ENCODE assay signal across 29 mouse cellular contexts in the genomic region with DNA sequence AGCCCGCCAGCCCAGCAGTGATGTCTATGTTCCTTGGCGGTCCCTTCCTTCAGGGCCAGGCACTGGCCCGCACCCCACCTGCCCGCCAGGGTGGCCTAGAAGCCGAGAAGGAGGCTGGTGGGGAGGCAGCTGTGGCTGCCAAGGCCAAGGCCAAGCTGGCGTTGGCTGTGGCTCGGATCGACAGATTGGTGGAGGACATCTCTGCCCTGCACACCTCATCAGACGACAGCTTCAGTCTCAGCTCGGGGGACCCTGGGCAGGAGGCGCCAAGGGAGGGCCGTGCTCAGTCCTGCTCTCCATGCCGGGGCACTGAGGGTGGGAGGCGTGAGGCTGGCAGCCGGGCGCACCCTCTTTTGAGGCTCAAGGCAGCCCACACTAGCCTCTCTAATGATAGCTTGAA. TPM values are rescaled to one million over a fixed set of nuclear protein-coding genes. Genes with fewer than 3 reads are reported as not detected.
DNase-seq lines count a peak whose midpoint lies in the region; ATAC-seq lines count a peak whose summit lies in the region.
"Had no signal": no experiment of that assay in that cellular context is flagged by ENCODE, and none has a peak within 500 bp of the region (broad histone marks: within the 10 kb centered on the region; RNA-seq: fewer than 3 reads in every experiment).

No protein-coding gene starts in this region.

- no peak overlapping the region for H3K4me2 ChIP-seq in embryonic facial prominence, embryonic 12.5 days (replicated peaks)
- no peak overlapping the region for H3K4me2 ChIP-seq in neural tube, embryonic 13.5 days
- H3K4me2 ChIP-seq: embryonic facial prominence, embryonic 13.5 days; heart, embryonic 13.5 days; hindbrain, embryonic 14.5 days; limb, embryonic 15.5 days; liver, embryonic 13.5 days; neural tube, embryonic 15.5 days had no signal

- H3K9ac ChIP-seq in embryonic facial prominence, embryonic 12.5 days: 0 out of 2 replicates have a peak overlapping the region, but pooled peaks have one; percentile 4
- H3K9ac ChIP-seq in neural tube, embryonic 13.5 days: 0 out of 2 replicates have a peak overlapping the region, but pooled peaks have one; percentile 2
- H3K9ac ChIP-seq: forebrain, postnatal 0 days; heart, embryonic 13.5 days; hindbrain, embryonic 14.5 days; kidney, embryonic 15.5 days; limb, embryonic 15.5 days; liver, embryonic 13.5 days; neural tube, embryonic 15.5 days had no signal

- H3K36me3 ChIP-seq in embryonic facial prominence, embryonic 12.5 days: peaks cover 23% of the 10 kb centered on the region
- H3K36me3 ChIP-seq in embryonic facial prominence, embryonic 10.5 days (replicated peaks): peaks cover 77% of the 10 kb centered on the region
- H3K36me3 ChIP-seq in neural tube, embryonic 13.5 days: peaks cover 100% of the 10 kb centered on the region
- H3K36me3 ChIP-seq: heart, embryonic 13.5 days; kidney, embryonic 15.5 days; limb, embryonic 15.5 days; liver, embryonic 13.5 days had no signal

- H3K27ac ChIP-seq in embryonic facial prominence, embryonic 12.5 days: no peak overlapping the region
- no peak overlapping the region for H3K27ac ChIP-seq in embryonic facial prominence, embryonic 10.5 days (replicated peaks)
- H3K27ac ChIP-seq in neural tube, embryonic 13.5 days (replicated peaks): no peak overlapping the region
- H3K27ac ChIP-seq: embryonic facial prominence, embryonic 13.5 days; forebrain, embryonic 10.5 days; heart, embryonic 13.5 days; hindbrain, embryonic 14.5 days; kidney, embryonic 15.5 days; left cerebral cortex, adult 2 months; limb, embryonic 15.5 days; liver, embryonic 13.5 days; macrophage; neural tube, embryonic 15.5 days had no signal

- peaks cover 66% of the 10 kb centered on the region for H3K27me3 ChIP-seq in embryonic facial prominence, embryonic 12.5 days
- H3K27me3 ChIP-seq in embryonic facial prominence, embryonic 10.5 days (replicated peaks; ENCODE audit: low read depth, poor library complexity, severe bottlenecking): peaks cover 94% of the 10 kb centered on the region
- peaks cover 25% of the 10 kb centered on the region; the same call in 1 of the 2 replicates for H3K27me3 ChIP-seq in neural tube, embryonic 13.5 days
- H3K27me3 ChIP-seq: neural tube, embryonic 15.5 days; Patski had no signal

- DNase-seq in embryonic facial prominence, embryonic 10.5 days (ENCODE audit: low spot score): no peak
- DNase-seq in neural tube, embryonic 10.5 days (ENCODE audit: extremely low spot score, low spot score): no peak
- peak; percentile 75 for DNase-seq in cerebellum, postnatal 10 days
- no peak for DNase-seq in MN1 (ENCODE audit: low spot score)
- DNase-seq: adrenal gland, postnatal 10 days; forebrain, postnatal 0 days; heart, postnatal 10 days; kidney, adult 11 months; kidney, postnatal 25 days; liver, embryonic 13.5 days; lung, adult 18-20 months; lung, postnatal 10 days; retina, postnatal 1 day; right cerebral cortex, postnatal 14 days; thymus, postnatal 14 days had no signal

- 0 out of 2 replicates have a peak overlapping the region, but pooled peaks have one; percentile 3 for H3K4me3 ChIP-seq in embryonic facial prominence, embryonic 12.5 days
- no peak overlapping the region for H3K4me3 ChIP-seq in embryonic facial prominence, embryonic 10.5 days
- H3K4me3 ChIP-seq in neural tube, embryonic 13.5 days: no peak overlapping the region
- H3K4me3 ChIP-seq: embryonic facial prominence, embryonic 13.5 days; forebrain, embryonic 10.5 days; heart, embryonic 13.5 days; kidney, embryonic 15.5 days; left cerebral cortex, adult 2 months; limb, embryonic 15.5 days; liver, embryonic 13.5 days; neural tube, embryonic 15.5 days had no signal

- ATAC-seq in embryonic facial prominence, embryonic 12.5 days (ENCODE audit: insufficient number of reproducible peaks, insufficient read depth, low FRiP score, low TSS enrichment): no peak
- ATAC-seq in neural tube, embryonic 13.5 days (ENCODE audit: low read depth): no peak
- ATAC-seq in megakaryocyte progenitor cell, adult 5-6 weeks (replicated peaks; ENCODE audit: poor library complexity): no peak
- ATAC-seq: CD4-positive, CD25-positive, alpha-beta regulatory T cell, adult 4 months; forebrain, postnatal 0 days; Patski had no signal

- no peaks in the 10 kb centered on the region for H3K9me3 ChIP-seq in embryonic facial prominence, embryonic 12.5 days
- no peaks in the 10 kb centered on the region for H3K9me3 ChIP-seq in embryonic facial prominence, embryonic 10.5 days
- no peaks in the 10 kb centered on the region for H3K9me3 ChIP-seq in neural tube, embryonic 13.5 days
- H3K9me3 ChIP-seq: embryonic facial prominence, embryonic 13.5 days; forebrain, embryonic 10.5 days; heart, embryonic 13.5 days; kidney, embryonic 15.5 days; limb, embryonic 15.5 days; liver, embryonic 13.5 days; neural tube, embryonic 15.5 days had no signal

- 82% methylated on average over 16 of the region's 16 CpGs for WGBS in embryonic facial prominence, embryonic 12.5 days
- 82% methylated on average over 16 of the region's 16 CpGs for WGBS in embryonic facial prominence, embryonic 10.5 days
- 87% methylated on average over 16 of the region's 16 CpGs for WGBS in neural tube, embryonic 13.5 days

- H3K4me1 ChIP-seq in embryonic facial prominence, embryonic 12.5 days: peaks cover 6% of the 10 kb centered on the region; the same call in 1 of the 2 replicates
- H3K4me1 ChIP-seq in embryonic facial prominence, embryonic 10.5 days: peaks cover 25% of the 10 kb centered on the region
- H3K4me1 ChIP-seq in neural tube, embryonic 13.5 days (replicated peaks): peaks cover 51% of the 10 kb centered on the region

RNA-seq across cellular contexts. Expression of a gene that starts 8.8 kb away (rescaled TPM):
- polyA plus RNA-seq in embryonic facial prominence, embryonic 12.5 days (2016; fragmentation: Nextera tagmentation; extraction: Ambion mirVana): 50.0 and 50.3 TPM in 2 replicates
- polyA plus RNA-seq in embryonic facial prominence, embryonic 10.5 days (2016; fragmentation: Nextera tagmentation; extraction: Ambion mirVana): 53.7 and 56.2 TPM in 2 replicates
- polyA plus RNA-seq in neural tube, embryonic 13.5 days (2015; fragmentation: Nextera tagmentation; extraction: Ambion mirVana): 27.9 and 30.7 TPM in 2 replicates
- 22.9 and 24.2 TPM in 2 replicates for total RNA-seq in megakaryocyte progenitor cell, adult 5-6 weeks (2015)
- 15.7 and 16.8 TPM in 2 replicates for total RNA-seq in megakaryocyte progenitor cell, adult 5-6 weeks (2017)

RNA-seq across cellular contexts. Expression of a gene that starts 15.8 kb away (rescaled TPM):
- polyA plus RNA-seq in embryonic facial prominence, embryonic 12.5 days (2016; fragmentation: Nextera tagmentation; extraction: Ambion mirVana): 18.3 and 21.7 TPM in 2 replicates
- 11.8 and 12.6 TPM in 2 replicates for polyA plus RNA-seq in embryonic facial prominence, embryonic 10.5 days (2016; fragmentation: Nextera tagmentation; extraction: Ambion mirVana)
- polyA plus RNA-seq in neural tube, embryonic 13.5 days (2015; fragmentation: Nextera tagmentation; extraction: Ambion mirVana): 153 and 156 TPM in 2 replicates
- not detected in 2 replicates for total RNA-seq in megakaryocyte progenitor cell, adult 5-6 weeks (2015)
- total RNA-seq in megakaryocyte progenitor cell, adult 5-6 weeks (2017): 0.03 TPM in 1 of 2 replicates, not detected in the other

RNA-seq across cellular contexts. Expression of a gene that starts 17.7 kb away (rescaled TPM):
- 4.5 and 5.1 TPM in 2 replicates for polyA plus RNA-seq in embryonic facial prominence, embryonic 12.5 days (2016; fragmentation: Nextera tagmentation; extraction: Ambion mirVana)
- 5.0 and 5.5 TPM in 2 replicates for polyA plus RNA-seq in embryonic facial prominence, embryonic 10.5 days (2016; fragmentation: Nextera tagmentation; extraction: Ambion mirVana)
- 2.9 and 3.6 TPM in 2 replicates for polyA plus RNA-seq in neural tube, embryonic 13.5 days (2015; fragmentation: Nextera tagmentation; extraction: Ambion mirVana)
- total RNA-seq in megakaryocyte progenitor cell, adult 5-6 weeks (2015): 5.3 and 7.0 TPM in 2 replicates
- 0.67 and 1.8 TPM in 2 replicates for total RNA-seq in megakaryocyte progenitor cell, adult 5-6 weeks (2017)

RNA-seq across cellular contexts. Expression of a gene that starts 18.2 kb away (rescaled TPM):
- polyA plus RNA-seq in embryonic facial prominence, embryonic 12.5 days (2016; fragmentation: Nextera tagmentation; extraction: Ambion mirVana): 4.2 and 5.7 TPM in 2 replicates
- polyA plus RNA-seq in embryonic facial prominence, embryonic 10.5 days (2016; fragmentation: Nextera tagmentation; extraction: Ambion mirVana): 6.6 TPM in 2 replicates
- polyA plus RNA-seq in neural tube, embryonic 13.5 days (2015; fragmentation: Nextera tagmentation; extraction: Ambion mirVana): 3.3 and 4.5 TPM in 2 replicates
- 2.7 and 3.8 TPM in 2 replicates for total RNA-seq in megakaryocyte progenitor cell, adult 5-6 weeks (2015)
- 1.2 and 1.5 TPM in 2 replicates for total RNA-seq in megakaryocyte progenitor cell, adult 5-6 weeks (2017)

RNA-seq across cellular contexts. Expression of a gene that starts 19.3 kb away (rescaled TPM):
- 851 and 902 TPM in 2 replicates for polyA plus RNA-seq in embryonic facial prominence, embryonic 12.5 days (2016; fragmentation: Nextera tagmentation; extraction: Ambion mirVana)
- 1,079 and 1,119 TPM in 2 replicates for polyA plus RNA-seq in embryonic facial prominence, embryonic 10.5 days (2016; fragmentation: Nextera tagmentation; extraction: Ambion mirVana)
- polyA plus RNA-seq in neural tube, embryonic 13.5 days (2015; fragmentation: Nextera tagmentation; extraction: Ambion mirVana): 573 and 601 TPM in 2 replicates
- 2,196 and 2,314 TPM in 2 replicates for total RNA-seq in megakaryocyte progenitor cell, adult 5-6 weeks (2015)
- total RNA-seq in megakaryocyte progenitor cell, adult 5-6 weeks (2017): 2,623 and 2,987 TPM in 2 replicates

Comparison
In these comparisons a context has a peak if more than half of its experiments do, and no peak if none do; other contexts are left out.
1. DNase-seq: peak in cerebellum, postnatal 10 days (2 of 2); none in embryonic facial prominence, embryonic 10.5 days (single experiment), neural tube, embryonic 10.5 days (single experiment) and MN1 (single experiment).